Mouse (Mus musculus): ENCODE measurements around the gene Ccz1. TPM values are rescaled to one million over a fixed set of nuclear protein-coding genes. Genes with fewer than 3 reads are reported as not detected.
A peak's percentile ranks its signal among the peaks of the same experiment; 100 is the strongest.

Ccz1 gene
- polyA plus RNA-seq, 1 experiment from 2014 or later = 57.1 TPM

DNA sequence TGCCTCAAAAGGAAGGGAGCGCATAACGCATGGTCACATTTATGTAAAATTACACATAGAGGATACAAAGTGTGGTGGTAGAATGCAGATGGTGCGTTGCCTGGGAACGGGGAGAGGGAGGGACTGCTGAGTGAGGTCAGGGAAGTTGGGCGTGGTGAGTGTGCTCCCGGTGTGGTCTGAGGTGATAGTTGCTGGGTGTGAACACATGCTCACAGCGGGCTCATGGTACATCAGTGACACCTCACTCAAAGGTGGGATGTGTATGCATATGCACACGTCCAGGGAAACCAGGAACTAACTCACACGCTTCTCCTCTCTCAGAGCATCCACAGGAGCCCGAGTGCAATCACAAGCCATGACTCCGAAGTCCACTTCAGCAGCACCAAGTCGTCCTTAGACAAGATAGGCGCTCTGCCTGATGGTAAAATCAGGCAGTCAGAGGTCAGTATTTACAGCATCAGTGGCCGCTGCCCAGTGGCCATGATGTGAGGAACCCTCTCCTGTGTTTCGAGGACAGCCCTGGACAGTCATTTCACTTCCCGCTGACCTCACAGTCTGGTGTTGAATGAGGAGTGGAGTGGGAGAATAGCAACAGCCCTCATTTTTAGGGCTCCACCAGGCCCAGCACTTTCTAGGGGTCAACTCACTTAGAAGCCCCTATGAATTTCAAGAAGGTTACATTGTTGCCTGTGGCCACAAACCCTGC, 37.8 kb downstream of the Ccz1 start:
- Histone ChIP-seq H3K4me3 (ENCODE audit: low read depth, low read length) (no peak overlapping the region), H3K27ac (replicated peaks) (no peak overlapping the region), H3K9ac (ENCODE audit: low read length) (no peak overlapping the region), H3K36me3 (ENCODE audit: control insufficient read depth, insufficient read depth, low read length) (no peaks in the 10 kb centered on the region), H3K4me2 (replicated peaks; ENCODE audit: low read depth) (no peak overlapping the region), H3K9me3 (ENCODE audit: control insufficient read depth, low read length) (no peaks in the 10 kb centered on the region), H3K27me3 (ENCODE audit: control insufficient read depth, insufficient read depth, low read length) (no peaks in the 10 kb centered on the region), H3K4me1 (replicated peaks; ENCODE audit: control insufficient read depth, insufficient read depth) (no peaks in the 10 kb centered on the region)
- ATAC-seq (ENCODE audit: low FRiP score, low TSS enrichment) (no peak), DNase-seq (ENCODE audit: low spot score) (no peak)
- TF ChIP-seq CTCF (IDR thresholded peaks at IDR 0.05; ENCODE audit: low read depth) (no peak), EP300 (optimal IDR thresholded peaks at IDR 0.05) (no peak)
- WGBS = 65% methylated on average over 16 of the region's 16 CpGs

DNA sequence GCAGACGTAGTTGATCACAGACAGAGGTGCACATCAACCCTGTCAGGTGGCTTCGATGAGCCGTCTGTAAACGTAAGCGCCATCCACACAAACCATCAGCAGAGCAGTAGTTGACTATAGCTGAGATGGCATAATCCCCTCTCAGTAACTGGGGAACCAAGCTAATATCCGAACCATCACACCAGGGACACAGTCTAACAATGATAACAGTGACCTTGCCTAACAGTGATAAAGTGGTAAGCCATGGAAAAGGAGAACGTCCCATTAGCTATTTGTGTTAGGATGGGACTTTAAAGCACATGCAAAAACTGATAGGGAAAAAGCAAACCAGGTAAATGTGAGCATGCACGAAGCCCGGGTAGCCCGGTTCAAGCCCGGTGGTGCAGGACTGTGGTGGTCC, 38.4 kb downstream of the Ccz1 start:
- no peaks in the 10 kb centered on the region for H3K27me3 ChIP-seq (ENCODE audit: control insufficient read depth, insufficient read depth, low read length)
- H3K36me3 ChIP-seq (ENCODE audit: control insufficient read depth, insufficient read depth, low read length) = no peaks in the 10 kb centered on the region
- H3K4me3 ChIP-seq (ENCODE audit: low read depth, low read length) = no peak overlapping the region
- H3K4me1 ChIP-seq (replicated peaks; ENCODE audit: control insufficient read depth, insufficient read depth) = no peaks in the 10 kb centered on the region
- H3K4me2 ChIP-seq (replicated peaks; ENCODE audit: low read depth) = no peak overlapping the region
- 83% methylated on average over 11 of the region's 11 CpGs for WGBS
- ATAC-seq (ENCODE audit: low FRiP score, low TSS enrichment) (no peak), DNase-seq (ENCODE audit: low spot score) (no peak)
- TF ChIP-seq EP300 (optimal IDR thresholded peaks at IDR 0.05) = no peak
- no peak for TF ChIP-seq CTCF (IDR thresholded peaks at IDR 0.05; ENCODE audit: low read depth)
- no peak overlapping the region for H3K9ac ChIP-seq (ENCODE audit: low read length)
- no peaks in the 10 kb centered on the region for H3K9me3 ChIP-seq (ENCODE audit: control insufficient read depth, low read length)
- no peak overlapping the region for H3K27ac ChIP-seq (replicated peaks)

DNA sequence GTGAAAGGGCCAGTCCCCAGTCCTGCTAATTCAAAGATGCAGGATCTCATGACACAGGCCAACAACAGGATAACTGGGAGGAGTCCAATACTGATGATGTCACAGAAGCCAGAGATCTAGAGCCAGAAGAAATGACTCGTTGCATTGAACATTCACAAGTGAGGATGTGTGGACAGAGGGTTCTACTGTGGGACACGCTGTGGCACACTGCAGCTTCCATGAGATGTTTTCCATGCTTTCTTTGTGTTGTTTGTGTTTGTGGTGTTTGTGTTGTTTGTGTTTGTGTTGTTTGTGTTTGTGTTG, 39.1 kb downstream of the Ccz1 start:
- TF ChIP-seq CTCF (IDR thresholded peaks at IDR 0.05; ENCODE audit: low read depth) (no peak), EP300 (optimal IDR thresholded peaks at IDR 0.05) (no peak)
- DNase-seq (ENCODE audit: low spot score) (no peak), ATAC-seq (ENCODE audit: low FRiP score, low TSS enrichment) (no peak; the same call in 1 of the 2 replicates)
- Histone ChIP-seq H3K4me2 (replicated peaks; ENCODE audit: low read depth) (no peak overlapping the region), H3K27ac (replicated peaks) (no peak overlapping the region), H3K27me3 (ENCODE audit: control insufficient read depth, insufficient read depth, low read length) (no peaks in the 10 kb centered on the region), H3K9ac (ENCODE audit: low read length) (no peak overlapping the region), H3K36me3 (ENCODE audit: control insufficient read depth, insufficient read depth, low read length) (no peaks in the 10 kb centered on the region), H3K9me3 (ENCODE audit: control insufficient read depth, low read length) (no peaks in the 10 kb centered on the region), H3K4me3 (ENCODE audit: low read depth, low read length) (no peak overlapping the region), H3K4me1 (replicated peaks; ENCODE audit: control insufficient read depth, insufficient read depth) (no peaks in the 10 kb centered on the region)
- 45% methylated on average over 2 of the region's 2 CpGs for WGBS

DNA sequence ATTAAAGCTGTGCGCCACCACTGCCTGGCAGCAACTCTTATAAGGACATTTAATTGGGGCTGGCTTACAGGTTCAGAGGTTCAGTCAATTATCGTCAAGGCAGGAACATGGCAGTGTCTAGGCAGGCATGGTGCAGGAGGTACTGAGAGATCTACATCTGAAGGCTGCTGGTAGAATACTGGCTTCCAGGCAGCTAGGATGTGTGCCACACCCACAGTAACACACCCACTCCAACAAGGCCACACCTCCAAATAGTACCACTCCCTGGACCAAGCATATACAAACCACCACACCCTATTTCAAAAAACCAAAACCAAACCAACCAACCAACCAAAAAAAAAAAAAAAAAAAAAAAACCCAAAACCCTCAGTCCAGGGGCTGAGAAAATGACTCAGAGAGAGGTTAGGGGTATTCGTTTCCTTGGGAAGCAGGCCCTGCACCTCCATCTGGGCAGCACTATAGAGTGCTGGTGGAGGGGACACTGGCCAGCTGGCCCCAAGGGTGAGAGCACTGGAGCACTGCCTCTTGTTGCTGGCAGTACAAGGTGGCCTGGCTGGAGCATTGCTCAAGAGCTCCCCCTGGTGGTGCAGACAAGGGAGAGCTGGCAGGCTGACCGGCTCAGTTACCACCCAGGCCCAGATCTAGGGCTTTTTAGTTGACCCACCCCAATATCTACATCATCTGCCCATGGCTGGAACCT, 39.6 kb downstream of the Ccz1 start:
- ATAC-seq (ENCODE audit: low FRiP score, low TSS enrichment) (peak; percentile 84), DNase-seq (ENCODE audit: low spot score) (peak; percentile 78)
- H3K4me3 ChIP-seq (ENCODE audit: low read depth, low read length) = no peak overlapping the region
- no peaks in the 10 kb centered on the region for H3K4me1 ChIP-seq (replicated peaks; ENCODE audit: control insufficient read depth, insufficient read depth)
- WGBS = 41% methylated on average over 4 of the region's 4 CpGs
- H3K9ac ChIP-seq (ENCODE audit: low read length) = no peak overlapping the region
- no peaks in the 10 kb centered on the region for H3K36me3 ChIP-seq (ENCODE audit: control insufficient read depth, insufficient read depth, low read length)
- no peaks in the 10 kb centered on the region for H3K9me3 ChIP-seq (ENCODE audit: control insufficient read depth, low read length)
- no peaks in the 10 kb centered on the region for H3K27me3 ChIP-seq (ENCODE audit: control insufficient read depth, insufficient read depth, low read length)
- TF ChIP-seq EP300 (optimal IDR thresholded peaks at IDR 0.05) (no peak), CTCF (IDR thresholded peaks at IDR 0.05; ENCODE audit: low read depth) (peak; percentile 92)
- H3K4me2 ChIP-seq (replicated peaks; ENCODE audit: low read depth) = no peak overlapping the region
- H3K27ac ChIP-seq (replicated peaks) = no peak overlapping the region

DNA sequence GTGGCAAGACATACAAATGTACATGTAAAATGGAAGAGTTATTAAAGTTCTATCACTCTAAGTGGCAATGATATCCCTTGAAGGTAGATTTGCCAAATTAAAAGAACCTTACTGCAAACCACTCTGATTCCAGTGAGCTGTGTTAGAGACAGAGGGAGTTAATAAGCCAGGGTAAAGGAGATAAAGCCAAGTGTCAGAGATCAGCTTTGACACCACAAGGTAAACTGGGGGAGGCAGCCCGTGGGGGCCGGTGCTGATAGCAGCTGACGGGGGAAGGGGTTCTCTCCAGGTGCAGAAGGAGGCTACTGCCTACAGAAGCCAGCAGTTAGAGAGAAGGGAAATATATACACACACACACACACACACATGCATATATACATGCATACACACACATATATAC, 42.0 kb downstream of the Ccz1 start:
- 42% methylated on average over 3 of the region's 3 CpGs for WGBS
- DNase-seq (ENCODE audit: low spot score) (no peak), ATAC-seq (ENCODE audit: low FRiP score, low TSS enrichment) (no peak)
- H3K4me1 ChIP-seq (replicated peaks; ENCODE audit: control insufficient read depth, insufficient read depth) = no peaks in the 10 kb centered on the region
- H3K9ac ChIP-seq (ENCODE audit: low read length) = no peak overlapping the region
- no peak overlapping the region for H3K4me3 ChIP-seq (ENCODE audit: low read depth, low read length)
- no peak overlapping the region for H3K4me2 ChIP-seq (replicated peaks; ENCODE audit: low read depth)
- no peak for TF ChIP-seq EP300 (optimal IDR thresholded peaks at IDR 0.05)
- TF ChIP-seq CTCF (IDR thresholded peaks at IDR 0.05; ENCODE audit: low read depth) = no peak
- H3K36me3 ChIP-seq (ENCODE audit: control insufficient read depth, insufficient read depth, low read length) = no peaks in the 10 kb centered on the region
- no peaks in the 10 kb centered on the region for H3K9me3 ChIP-seq (ENCODE audit: control insufficient read depth, low read length)
- H3K27ac ChIP-seq (replicated peaks) = no peak overlapping the region
- no peaks in the 10 kb centered on the region for H3K27me3 ChIP-seq (ENCODE audit: control insufficient read depth, insufficient read depth, low read length)

DNA sequence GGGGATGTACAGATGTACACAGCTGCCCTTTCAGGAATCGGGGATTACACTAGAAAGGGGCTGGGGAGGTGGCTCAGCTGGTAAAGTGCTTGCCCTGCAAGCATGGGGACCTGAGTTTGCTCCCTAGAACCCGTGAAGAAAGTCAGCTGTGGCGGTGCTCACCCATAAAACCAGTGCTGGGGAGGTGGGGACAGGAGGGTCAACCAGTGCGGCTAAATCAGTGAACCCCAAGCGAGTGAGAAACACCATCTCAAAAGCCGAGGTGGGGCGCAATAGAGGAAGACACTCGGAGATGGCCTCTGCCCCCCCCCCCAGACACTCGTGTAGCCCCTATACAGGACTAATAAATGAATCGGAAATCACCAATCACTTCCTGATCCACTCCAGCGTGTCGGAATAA, 48.0 kb downstream of the Ccz1 start:
- DNase-seq (ENCODE audit: low spot score) (no peak), ATAC-seq (ENCODE audit: low FRiP score, low TSS enrichment) (no peak)
- H3K4me3 ChIP-seq (ENCODE audit: low read depth, low read length) = no peak overlapping the region
- no peak overlapping the region for H3K27ac ChIP-seq (replicated peaks)
- no peaks in the 10 kb centered on the region for H3K9me3 ChIP-seq (ENCODE audit: control insufficient read depth, low read length)
- no peaks in the 10 kb centered on the region for H3K4me1 ChIP-seq (replicated peaks; ENCODE audit: control insufficient read depth, insufficient read depth)
- TF ChIP-seq CTCF (IDR thresholded peaks at IDR 0.05; ENCODE audit: low read depth) (no peak), EP300 (optimal IDR thresholded peaks at IDR 0.05) (no peak)
- H3K36me3 ChIP-seq (ENCODE audit: control insufficient read depth, insufficient read depth, low read length) = no peaks in the 10 kb centered on the region
- H3K9ac ChIP-seq (ENCODE audit: low read length) = no peak overlapping the region
- H3K4me2 ChIP-seq (replicated peaks; ENCODE audit: low read depth) = no peak overlapping the region
- H3K27me3 ChIP-seq (ENCODE audit: control insufficient read depth, insufficient read depth, low read length) = no peaks in the 10 kb centered on the region
- WGBS = 87% methylated on average over 12 of the region's 12 CpGs

All from stomach, postnatal 0 days (tissue).